Mouse (Mus musculus): ENCODE measurements around the gene Ppp2r5e.

- TF ChIP-seq POLR2A (IDR thresholded peaks at IDR 0.05; ENCODE audit: extremely low read depth, insufficient read depth, low read length) (no peak), CTCF (IDR thresholded peaks at IDR 0.05; ENCODE audit: low read depth, low read length) (no peak)
Observed at GRCm38 (mm10) chr12:75545431-75545925, 50.6 kb downstream of the Ppp2r5e start.

Data from liver, adult 2 months (tissue).